Mouse (Mus musculus): Measurements from ENCODE around the gene Aasdh. TPM values are rescaled to one million over a fixed set of nuclear protein-coding genes. Genes with fewer than 3 reads are reported as not detected.

Aasdh gene
- polyA plus RNA-seq, 1 experiment from 2014 or later, result 18.5 TPM

DNA sequence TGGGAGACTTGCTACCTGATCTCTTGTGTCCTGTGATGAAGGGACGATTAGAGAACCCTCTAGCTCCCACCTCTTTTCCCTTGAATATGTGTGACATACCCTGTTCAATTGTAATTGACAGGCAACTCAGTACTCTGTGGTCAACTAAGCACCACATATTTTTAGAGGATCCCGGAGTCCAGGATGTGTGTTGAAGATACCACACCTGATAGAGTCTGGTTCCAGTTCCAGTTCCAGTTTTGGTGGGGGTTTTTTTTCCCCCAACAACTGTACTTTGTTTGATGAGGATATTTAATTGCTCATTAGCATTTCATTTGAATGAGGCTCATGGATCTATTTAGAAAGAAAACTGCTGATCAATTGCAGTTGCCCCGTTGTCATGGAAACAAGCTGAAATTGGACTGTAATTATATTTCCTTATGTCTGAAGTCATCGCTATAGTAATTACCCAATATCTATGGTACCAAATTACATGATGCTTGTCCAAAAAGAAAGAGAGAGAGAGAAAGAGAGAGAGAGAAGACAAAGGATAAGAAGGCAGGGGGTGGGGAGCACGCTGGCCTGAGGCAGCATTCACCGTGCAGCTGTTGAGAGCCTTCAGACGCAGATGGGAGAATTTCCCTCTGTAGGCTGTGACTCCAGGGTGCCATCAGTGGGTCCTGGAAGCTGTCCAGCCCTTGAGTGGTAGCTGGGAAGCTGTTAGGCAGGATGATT, 76.6 kb downstream of the Aasdh start:
- Histone ChIP-seq H3K4me1 (peaks cover 8% of the 10 kb centered on the region; the same call in 1 of the 2 replicates), H3K27me3 (replicated peaks) (no peaks in the 10 kb centered on the region), H3K4me2 (replicated peaks) (no peak overlapping the region), H3K4me3 (no peak overlapping the region), H3K27ac (no peak overlapping the region), H3K36me3 (peaks cover 18% of the 10 kb centered on the region; the same call in 1 of the 2 replicates), H3K9ac (no peak overlapping the region), H3K9me3 (0 out of 2 replicates have a peak, but pooled peaks cover 3% of the 10 kb centered on the region)
- WGBS, result 68% methylated on average over 7 of the region's 7 CpGs
- ATAC-seq (ENCODE audit: low FRiP score, low read depth), result peak; percentile 88

Other genes starting within 250 kb of the Aasdh start
- 72.6 and 96.6 TPM in 2 replicates for gene C530008M17Rik, start 249.0 kb downstream of the Aasdh start, polyA plus RNA-seq (2016; fragmentation: Nextera tagmentation; extraction: Ambion mirVana)
- gene Paics, start 45.8 kb upstream of the Aasdh start, polyA plus RNA-seq (2016; fragmentation: Nextera tagmentation; extraction: Ambion mirVana), result 253 and 263 TPM in 2 replicates
- gene Ppat, start 46.1 kb upstream of the Aasdh start, polyA plus RNA-seq (2016; fragmentation: Nextera tagmentation; extraction: Ambion mirVana), result 22.4 and 23.1 TPM in 2 replicates
- 74.4 and 75.0 TPM in 2 replicates for gene Srp72, start 69.2 kb upstream of the Aasdh start, polyA plus RNA-seq (2016; fragmentation: Nextera tagmentation; extraction: Ambion mirVana)
- gene Arl9, start 98.5 kb upstream of the Aasdh start, polyA plus RNA-seq (2016; fragmentation: Nextera tagmentation; extraction: Ambion mirVana), result not detected in 2 replicates
- gene Thegl, start 110.5 kb upstream of the Aasdh start, polyA plus RNA-seq (2016; fragmentation: Nextera tagmentation; extraction: Ambion mirVana), result 0.30 TPM in 1 of 2 replicates, not detected in the other
- 3.6 and 3.8 TPM in 2 replicates for gene Hopx, start 209.6 kb upstream of the Aasdh start, polyA plus RNA-seq (2016; fragmentation: Nextera tagmentation; extraction: Ambion mirVana)